Mouse (Mus musculus) bone marrow, adult 2 months (tissue): ENCODE data around the gene 9530068E07Rik.

Experiments
- CTCF ChIP-seq: fragments of 200-500 bp; IDR thresholded peaks from 2 replicates; pipeline ENCODE4 v1.5.1; 2011; ENCODE audit warnings: low read length, control low read depth; ENCODE audit not compliant: control insufficient read depth, insufficient read depth
- POLR2A ChIP-seq: fragments of 200-500 bp; IDR thresholded peaks from 2 replicates; pipeline ENCODE4 v1.6.1; 2011; ENCODE audit warnings: low read depth, mild to moderate bottlenecking, control low read depth, low read length, borderline replicate concordance; ENCODE audit not compliant: control insufficient read depth

DNA sequence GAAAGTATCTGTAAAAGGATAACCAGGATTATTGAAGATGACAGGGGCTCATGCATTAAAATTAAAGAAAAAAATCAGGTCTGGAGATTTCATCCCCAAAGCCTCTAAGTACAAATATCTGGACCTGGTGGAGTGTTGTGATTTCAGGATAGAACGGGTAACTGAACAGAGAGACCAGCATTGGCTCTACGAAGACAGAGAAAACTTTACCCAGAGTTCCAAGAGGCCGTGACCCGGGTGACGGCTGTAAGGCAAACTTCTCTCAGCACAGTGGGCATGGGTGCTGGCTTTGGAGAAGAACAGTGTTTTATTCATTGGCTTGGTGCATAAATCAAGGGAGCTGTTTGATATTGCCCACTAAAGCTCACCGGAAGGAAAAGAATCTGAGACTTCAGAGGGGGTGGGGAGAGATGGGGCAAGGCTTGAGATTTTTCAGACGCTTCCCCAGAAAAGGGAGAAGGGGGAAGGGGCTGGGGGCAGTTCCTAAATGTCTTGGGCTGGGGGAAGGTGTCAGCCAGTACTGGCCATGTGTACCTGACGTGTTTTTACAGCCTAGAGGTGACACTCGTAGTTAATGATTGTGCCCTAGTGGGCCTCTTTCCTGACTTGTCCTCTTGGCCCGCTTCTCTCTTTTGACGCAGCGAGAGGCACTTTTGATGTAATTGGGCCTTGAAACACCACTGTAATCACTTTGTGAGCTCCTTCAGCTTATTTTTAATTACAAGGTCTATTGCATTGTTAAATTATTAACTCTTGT is 24.2 kb downstream of the 9530068E07Rik start:
- TF ChIP-seq POLR2A (no peak), CTCF (no peak)
